Mouse (Mus musculus) mouse trophoblast stem cell (cell line): ENCODE data around the gene Piwil4.

Experiments used
- in situ Hi-C, 2 experiments: fragments of 300-500 bp; cut with MseI, MboI; formaldehyde crosslinking; loops; 2 replicates in 1 of 2; 3 replicates in 1 of 2; pipeline ENCODE4 v1.15.1; 2025

Gene Piwil4

DNA sequence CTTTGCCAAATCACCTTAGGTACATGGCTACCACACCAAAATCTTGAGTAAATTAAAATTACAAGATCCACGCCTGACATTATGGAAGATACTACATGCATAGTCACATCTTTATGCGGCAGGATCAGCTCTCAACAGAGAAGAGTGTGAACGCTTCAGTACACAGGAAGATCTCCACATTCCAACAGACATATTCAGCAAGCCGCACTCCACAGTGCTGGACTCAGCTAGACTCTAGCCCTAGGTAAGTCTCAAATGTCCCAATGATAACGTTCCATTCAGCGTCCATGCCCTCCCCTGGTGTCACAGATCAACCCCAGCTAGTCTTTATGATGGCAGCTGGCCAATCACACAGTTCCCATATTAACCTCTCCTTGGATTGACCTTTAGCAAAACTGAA lies 14.5 kb downstream of the Piwil4 start:
- in situ Hi-C loops: no loop called here

DNA sequence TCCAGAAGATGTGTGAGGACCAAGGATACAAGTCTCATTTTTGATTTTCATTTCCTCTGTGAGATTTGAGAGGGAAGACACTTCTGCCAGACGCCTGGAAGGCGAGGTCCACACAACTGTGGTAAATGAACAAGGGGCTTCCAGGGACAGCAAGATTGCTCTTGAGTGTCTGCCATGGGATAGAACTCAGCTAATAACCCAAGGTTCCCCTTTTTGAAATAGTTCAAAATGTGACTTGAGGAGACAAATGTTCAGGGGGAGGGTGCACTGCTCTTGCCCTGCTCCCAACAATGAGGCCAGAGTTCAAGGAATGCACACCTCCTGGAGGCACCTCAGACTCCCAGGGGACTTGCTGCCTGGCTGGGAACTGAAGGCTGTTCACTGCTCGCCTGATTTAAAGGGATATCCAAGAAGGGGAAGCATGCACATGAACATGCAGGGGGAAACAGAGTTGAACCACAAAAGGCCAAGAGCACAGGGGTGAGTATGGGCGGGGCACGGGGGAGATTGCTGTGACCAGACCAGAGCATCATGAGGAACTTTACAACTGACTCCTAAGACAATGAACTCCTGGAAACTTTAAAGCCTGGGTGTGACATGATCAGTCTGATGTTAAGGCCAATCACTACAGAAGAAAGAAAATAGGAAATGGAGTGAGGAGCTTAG lies 15.6 kb downstream of the Piwil4 start:
- in situ Hi-C loops: no loop called here

DNA sequence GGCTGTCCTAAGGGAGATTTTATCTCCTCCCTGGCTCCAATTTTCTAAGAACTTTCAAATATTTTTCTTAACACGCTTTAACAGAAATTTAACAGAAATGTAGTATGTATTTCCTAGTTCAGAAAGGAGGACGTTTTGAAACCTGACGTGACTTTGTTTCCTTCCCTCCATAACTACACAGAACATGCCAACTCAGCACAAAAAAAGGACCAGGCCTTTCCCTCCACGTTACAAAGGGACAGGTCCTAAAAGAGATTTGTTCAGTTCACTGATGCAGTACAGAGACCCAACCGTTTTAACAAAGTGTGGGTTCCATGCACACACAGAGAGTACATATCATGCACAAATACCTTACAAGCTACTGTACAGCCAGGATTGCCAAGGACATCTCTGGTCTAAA lies 18.9 kb downstream of the Piwil4 start:
- in situ Hi-C loops: no loop called here

DNA sequence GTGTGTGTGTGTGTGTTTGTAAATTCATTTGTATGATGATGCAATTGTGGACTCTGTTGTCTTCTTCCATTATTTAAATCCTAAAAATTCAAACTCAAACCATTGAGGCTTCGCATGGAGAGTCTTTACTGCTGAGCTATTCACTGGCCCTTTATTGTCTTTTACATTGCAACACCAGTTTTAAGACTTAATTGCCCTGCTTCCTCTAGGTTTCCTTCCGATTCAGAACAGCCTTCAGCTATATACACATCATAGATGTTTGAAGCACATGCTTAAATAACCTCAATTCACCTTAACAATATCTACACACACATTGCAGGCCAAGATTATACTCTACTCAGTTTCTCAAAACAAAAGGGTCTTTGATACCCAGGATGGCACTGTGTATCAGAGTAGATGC lies 20.1 kb downstream of the Piwil4 start:
- in situ Hi-C loops: no loop called here

DNA sequence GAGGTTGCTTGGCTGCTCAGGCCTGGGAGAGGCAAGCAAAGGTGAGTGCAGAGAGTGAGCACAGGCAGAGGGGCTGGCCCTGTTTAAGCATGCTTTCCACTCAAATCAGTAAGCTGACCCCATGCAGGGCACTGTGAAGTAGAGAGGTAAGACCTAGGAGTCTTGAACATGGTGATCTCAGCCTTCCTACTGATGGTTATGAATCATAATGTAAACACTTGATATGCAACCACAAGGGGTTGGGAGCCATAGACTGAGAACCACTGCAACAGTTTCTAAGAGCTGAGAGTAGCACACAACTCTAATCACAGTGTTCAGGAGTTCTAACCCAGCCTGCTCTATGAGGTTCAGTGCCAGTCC lies 22.2 kb downstream of the Piwil4 start:
- in situ Hi-C loops: no loop called here

DNA sequence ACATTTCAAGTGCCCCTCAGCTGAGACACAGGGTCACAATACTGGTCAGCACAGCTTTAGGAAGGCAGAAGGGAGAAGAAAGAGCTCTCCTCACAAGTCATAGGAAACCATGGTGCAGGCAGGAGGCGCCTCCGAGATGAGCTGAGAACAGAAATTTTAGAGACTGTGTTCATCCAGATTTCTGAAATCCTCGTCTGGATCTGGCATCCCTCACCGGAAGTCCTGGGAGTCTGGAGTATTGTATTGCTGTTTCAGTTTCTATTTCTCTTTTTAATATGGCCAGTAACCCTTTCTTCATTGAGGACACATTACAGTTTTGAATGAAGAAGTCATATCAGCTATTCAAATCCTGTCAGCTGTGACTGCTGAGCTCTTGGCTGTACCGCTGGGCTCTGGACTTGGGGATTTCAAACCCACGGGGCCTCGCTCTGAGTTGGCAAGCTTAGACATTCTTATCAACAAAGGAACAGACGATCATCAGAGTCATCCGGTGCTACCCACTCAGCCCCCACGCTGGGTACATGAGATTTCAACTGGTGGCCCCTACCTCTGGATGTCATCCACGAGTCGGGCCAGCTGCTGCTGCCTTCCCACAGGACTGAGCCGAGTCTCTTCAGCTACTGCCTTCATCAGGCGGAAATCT lies 22.7 kb downstream of the Piwil4 start:
- in situ Hi-C loops: no loop called here

DNA sequence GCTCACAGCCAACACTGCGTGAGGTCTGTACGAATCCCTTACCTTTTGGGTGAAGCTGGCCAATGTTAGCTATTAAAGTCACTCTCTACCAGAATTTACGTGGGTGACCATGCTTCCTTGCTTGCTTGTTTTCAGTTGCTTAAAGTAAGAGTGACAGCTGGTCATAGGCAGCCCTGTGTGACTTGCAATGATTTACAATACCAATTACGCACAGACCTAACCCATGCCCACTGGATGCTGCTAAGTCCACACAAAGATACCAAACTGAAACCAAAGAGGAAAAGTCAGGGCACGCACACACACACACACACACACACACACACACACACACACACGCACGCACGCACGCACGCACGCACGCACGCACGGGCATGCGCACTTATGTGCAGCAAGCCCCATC lies 25.3 kb downstream of the Piwil4 start:
- in situ Hi-C loops: no loop called here

DNA sequence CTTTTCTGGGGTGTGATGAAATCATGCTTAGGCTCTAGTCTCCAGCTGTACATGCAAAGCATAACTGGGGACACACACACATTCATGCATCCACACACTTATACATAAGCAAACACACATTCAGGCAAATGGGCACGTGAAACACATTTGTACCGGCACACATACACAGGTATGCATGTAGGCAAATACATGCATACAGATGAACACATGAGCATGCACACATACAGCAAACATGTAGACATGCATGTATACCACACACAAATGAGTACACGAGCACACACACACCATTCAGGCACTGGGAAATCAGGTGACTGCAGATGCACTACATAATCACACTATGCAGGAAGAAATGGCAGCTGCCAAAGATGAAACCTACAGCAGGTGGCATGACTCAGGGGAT lies 29.6 kb downstream of the Piwil4 start:
- in situ Hi-C loops: no loop called here

DNA sequence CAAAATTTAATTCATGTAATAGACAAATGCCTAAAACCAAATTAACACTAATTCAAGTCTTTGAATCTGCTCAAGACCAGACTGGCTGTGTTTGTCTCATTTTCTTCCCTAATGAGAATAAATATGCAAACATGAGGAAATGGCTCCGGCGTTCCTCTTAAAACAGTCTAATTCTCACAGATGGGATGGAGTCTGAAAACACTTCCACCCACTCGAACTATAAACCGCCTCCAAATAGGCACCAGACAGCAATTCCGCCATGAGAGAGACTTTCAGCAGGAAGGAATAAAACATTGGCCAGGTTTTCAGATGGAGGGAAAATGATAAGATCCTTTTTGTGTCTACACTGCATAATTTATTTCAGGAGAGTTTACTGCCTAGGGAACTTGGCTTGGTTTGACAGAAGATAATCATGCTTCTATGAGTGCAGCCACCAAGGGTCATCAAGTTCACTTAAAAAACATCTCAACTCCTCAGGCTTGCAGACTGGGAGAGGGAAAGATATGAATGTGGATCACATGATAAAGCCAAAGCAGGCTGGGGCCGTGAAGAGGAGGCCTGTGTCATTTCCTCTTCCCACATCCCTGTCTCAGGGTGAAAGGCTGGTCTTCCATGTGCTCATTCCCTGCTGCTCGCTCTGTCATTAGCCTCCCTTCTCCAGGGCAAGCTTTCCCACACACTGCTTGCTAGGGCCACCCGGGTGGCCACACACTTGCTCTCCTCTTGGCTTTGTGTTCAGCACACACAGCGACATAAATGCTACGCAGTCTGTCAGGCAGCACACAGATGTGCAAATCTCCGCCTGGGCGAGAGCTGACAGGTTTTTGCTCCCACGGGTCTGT lies 35.0 kb downstream of the Piwil4 start:
- in situ Hi-C loops: no loop called here

DNA sequence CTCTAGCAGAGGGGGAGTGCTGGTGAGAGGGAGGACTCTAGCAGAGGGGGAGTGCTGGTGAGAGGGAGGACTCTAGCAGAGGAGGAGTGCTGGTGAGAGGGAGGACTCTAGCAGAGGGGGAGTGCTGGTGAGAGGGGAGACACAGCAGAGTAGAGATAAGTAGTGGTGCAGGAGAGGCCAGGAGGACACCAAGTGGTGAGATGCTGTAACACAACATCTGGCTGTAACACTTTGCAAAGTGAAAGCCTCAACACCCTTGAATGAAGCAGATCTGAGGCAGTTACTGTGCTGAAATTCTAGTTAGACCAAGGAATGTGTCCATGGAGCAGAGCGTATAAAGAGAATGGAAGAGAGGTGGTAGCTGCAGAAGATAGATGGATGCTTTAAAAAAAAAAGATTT lies 39.7 kb downstream of the Piwil4 start:
- in situ Hi-C loops: loop anchor here in 1 of 2 experiments (5.0 kb wide), 1 partner anchor 178 kb away; no protein-coding TSS in a partner anchor

DNA sequence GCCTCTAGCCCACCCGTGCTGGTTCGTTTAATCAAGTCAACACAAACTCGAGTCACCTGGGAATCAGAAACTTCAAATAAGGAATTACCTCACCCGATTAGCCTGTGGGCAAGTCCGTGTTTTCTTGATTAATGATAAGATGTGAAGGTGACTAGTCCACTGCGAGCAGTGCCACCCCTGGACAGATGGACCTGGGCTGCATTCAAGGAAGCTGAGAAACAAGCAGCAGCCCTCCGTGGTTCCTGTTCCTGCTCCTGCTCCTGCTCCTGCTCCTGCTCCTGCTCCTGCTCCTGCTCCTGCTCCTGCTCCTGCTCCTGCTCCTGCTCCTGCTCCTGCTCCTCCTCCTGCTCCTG lies 41.3 kb downstream of the Piwil4 start:
- in situ Hi-C loops: loop anchor here in 1 of 2 experiments (5.0 kb wide), 1 partner anchor 177 kb away; no protein-coding TSS in a partner anchor

DNA sequence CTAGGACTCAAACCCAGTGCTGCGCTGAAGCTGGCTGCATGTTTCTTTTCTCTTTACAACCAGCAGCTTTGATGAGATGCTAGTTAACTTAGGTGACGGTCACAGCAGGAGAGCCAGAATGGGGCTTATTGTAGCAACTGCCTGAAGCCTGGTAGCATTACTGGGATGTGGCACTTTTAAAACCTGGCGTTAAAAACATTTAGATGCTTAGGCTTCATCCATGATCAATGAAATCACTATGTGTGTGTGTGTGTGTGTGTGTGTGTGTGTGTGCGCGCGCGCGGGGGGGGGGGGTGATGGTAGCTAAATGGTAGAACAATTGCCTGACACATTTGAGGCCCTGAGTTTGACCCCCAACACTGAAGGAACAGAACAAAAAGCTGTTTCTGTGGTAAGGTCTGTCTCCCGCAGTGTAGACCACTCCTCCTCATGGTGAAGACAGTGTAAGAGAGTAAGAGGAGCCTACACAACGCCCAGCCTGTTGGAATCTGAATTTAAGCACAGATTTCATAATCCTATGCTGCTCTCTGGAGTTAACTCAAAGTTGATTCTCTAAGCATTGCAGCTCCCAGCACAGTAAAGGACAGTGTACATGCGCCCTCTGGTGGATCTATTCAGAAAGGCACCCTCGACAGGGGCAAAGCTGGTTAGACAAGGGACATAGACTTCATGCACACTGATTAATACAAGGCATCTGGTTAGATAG lies 41.8 kb downstream of the Piwil4 start:
- in situ Hi-C loops: loop anchor here in 1 of 2 experiments (5.0 kb wide), 1 partner anchor 176 kb away; no protein-coding TSS in a partner anchor

DNA sequence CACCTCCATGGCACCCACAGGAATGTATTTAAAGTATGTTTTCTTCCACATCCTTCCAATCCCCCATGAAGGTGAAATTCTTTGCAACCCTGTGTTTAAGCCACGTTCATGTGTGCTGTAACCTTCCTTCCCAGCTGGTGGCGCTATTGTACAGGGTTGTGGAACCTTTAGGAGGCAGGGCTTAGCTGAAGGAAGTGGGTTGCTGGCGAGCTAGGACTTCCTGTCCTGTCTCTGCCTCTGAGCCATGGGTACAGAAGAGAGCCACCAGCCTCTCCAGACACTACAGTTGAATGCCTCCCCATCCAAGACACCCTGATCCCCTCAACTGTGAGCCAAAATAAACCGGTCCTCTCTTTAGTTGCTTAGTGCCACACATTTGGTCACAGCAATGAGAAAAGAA lies 42.6 kb downstream of the Piwil4 start:
- in situ Hi-C loops: loop anchor here in 1 of 2 experiments (5.0 kb wide), 1 partner anchor 176 kb away; no protein-coding TSS in a partner anchor

DNA sequence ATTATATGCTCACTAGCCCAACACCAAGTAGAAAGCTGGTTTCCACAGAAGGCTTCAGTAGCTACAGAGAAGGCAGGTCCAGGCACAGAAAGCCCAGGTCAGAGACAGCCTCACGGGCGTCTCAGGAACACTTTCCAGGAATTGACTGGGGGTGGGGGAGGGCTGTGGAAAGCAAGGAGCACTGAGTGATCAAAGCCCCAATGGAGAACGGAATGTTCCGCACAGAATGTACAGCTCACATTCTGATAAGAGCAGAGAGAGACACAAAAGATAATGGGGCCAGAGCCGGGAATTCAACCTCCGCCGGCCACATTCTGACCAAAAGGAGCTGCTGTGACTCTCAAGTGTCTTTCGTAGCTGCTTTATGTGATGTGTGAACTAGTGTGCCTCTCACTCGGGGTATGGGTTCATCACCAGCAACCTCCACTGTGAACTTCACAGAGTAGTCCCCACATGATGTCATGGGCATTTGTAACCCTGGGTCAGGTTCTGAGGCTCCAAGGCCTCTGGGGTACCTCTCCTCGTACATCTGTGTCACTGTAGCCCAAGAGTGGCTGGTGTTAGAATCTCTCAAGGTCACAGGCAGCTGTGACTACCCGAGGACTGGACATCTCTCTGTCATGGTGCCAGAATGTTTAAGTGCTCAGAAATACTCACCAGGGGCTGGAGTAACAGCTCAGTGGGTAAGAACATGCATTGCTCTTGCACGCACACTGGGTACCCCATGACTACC lies 51.0 kb downstream of the Piwil4 start:
- in situ Hi-C loops: no loop called here

DNA sequence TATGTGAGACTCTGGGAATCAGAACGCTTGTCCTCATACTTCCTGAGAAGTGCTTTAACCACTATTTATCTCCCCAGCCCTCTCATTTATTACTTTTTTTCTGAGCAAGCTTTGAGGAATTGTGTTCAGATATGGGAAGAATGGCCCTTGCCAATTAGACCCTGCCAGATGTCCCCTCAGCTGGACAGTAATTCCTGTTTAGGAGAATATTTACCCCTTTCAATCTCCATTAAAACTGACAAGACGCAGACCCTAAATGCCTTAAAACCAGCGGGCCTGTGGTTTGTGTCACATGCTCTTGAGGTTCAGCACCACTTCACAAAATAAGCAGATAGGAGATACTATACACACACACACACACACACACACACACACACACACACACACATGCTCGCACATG lies 56.2 kb downstream of the Piwil4 start:
- in situ Hi-C loops: no loop called here

DNA sequence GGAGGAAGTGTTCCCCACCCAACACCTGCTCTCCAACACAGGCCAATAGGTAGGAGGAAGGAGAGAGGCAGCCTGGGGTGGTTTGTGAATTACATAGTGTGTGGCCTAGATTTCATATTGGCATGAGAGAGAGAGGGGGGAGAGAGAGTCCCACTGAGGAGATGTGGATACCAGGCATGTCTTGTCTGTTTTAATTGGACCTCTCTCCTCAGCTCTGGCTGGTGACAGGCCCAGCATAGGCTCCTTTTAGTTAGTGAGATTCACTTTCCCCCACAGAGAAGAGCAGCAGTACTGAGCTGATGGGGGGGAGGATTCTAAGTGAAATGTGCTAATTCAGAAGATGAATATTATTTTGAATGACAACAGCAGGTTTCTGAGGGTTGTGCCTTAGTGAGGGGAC lies 57.8 kb downstream of the Piwil4 start:
- in situ Hi-C loops: no loop called here

DNA sequence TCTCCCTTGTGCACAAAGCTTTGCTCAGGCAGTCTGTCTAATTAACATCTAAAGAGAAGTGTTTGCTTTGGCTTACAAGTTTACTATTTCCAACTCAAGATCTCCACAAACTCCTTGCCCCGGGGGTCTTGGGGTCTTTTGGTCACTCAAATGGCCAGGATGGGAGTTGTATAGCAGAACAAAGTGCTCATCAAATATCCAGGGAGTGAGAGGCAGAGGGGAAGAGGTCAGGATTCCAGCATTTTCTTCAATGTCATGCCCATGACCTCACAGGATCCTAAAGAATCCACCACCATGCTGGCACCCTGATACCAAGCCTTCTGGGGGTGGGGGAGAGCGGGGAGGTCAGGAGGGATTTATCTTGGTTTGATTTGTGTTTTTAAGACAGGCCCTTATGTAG lies 59.9 kb downstream of the Piwil4 start:
- in situ Hi-C loops: no loop called here

DNA sequence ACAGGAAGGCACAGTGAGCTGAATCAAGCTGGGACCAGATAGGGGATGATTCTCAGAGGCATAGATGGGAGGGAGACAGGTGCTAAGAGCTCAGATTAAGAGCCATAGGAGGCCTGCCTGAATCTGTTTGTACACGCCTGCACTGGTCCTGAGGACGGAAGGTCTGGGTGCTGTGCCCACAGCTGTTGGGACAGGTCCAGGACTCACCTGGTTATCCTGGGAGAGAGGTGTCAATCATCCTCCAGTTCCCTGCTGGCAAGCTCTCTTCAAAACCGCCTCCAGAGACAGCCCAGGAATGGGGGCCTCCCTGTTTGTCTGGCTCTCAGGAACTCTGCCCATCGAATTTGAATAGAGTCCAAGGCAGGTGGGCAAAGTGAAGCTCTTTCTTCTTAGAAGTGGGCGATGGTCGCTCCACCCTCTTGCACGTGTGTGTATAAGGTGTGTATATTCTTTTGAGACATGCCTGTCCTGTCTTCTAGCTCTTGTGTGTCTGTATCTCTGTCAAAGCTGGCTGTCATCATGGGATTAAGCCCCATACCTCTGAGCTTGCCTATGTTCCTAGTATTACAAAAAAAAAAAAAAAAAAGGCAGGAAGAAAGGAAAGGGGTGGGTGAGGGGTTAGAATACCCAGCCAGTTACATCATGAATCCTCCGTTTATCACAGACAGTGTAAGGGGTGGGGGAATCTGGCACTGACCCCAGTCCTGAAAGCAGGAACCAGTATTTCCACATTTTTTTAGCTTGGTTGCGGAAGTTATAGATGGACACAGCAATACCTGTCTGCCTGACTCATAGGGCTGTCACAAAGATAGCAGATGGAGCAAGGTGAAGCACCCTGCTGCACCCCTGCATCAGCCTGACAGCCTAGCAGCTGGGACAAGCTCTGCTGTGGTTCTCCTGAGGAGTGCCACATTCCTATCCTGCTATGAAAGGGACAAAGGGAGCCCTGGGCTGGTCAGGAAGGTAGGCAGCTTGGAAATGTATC lies 64.5 kb downstream of the Piwil4 start:
- in situ Hi-C loops: no loop called here

DNA sequence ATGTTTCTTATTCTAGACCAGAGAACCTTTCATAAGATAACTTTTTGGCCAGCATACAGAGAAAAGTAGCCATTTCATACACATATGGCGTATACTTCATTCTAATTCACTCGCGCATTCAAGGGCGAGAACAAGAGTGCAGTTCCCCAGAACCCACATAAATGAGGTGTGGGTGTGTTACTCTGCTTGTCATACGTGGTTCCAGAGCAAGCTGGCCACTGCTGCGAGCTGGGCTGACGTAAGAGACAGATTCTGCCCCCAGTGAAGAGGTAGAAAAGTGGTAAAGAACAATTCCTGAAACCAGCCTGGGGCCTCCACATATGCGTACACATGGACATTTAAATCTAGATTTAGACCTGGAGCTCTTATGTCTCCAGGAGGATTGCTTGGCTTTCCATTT lies 66.0 kb downstream of the Piwil4 start:
- in situ Hi-C loops: no loop called here

DNA sequence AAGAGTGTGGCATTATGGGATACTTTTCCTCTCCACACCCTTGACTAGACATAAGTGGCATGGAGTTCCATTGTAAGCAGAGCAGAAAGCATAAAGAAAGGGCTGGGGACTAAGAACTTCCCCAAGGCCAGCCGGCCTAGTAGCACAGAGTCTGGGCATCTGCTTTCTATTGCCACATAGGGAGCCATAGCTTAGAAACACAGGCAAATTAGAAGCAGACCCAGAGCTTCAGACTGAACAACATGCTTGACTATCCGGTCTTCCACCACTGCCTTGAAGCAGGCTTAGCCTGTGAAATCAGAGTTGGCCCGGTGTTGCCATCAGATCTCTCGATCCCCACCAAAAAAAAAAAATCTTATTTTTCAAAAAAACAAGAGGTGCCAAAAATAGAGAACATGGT lies 67.4 kb downstream of the Piwil4 start:
- in situ Hi-C loops: no loop called here
